Mouse (Mus musculus): ENCODE data around the gene Ncbp2.

The Ncbp2 gene

DNA sequence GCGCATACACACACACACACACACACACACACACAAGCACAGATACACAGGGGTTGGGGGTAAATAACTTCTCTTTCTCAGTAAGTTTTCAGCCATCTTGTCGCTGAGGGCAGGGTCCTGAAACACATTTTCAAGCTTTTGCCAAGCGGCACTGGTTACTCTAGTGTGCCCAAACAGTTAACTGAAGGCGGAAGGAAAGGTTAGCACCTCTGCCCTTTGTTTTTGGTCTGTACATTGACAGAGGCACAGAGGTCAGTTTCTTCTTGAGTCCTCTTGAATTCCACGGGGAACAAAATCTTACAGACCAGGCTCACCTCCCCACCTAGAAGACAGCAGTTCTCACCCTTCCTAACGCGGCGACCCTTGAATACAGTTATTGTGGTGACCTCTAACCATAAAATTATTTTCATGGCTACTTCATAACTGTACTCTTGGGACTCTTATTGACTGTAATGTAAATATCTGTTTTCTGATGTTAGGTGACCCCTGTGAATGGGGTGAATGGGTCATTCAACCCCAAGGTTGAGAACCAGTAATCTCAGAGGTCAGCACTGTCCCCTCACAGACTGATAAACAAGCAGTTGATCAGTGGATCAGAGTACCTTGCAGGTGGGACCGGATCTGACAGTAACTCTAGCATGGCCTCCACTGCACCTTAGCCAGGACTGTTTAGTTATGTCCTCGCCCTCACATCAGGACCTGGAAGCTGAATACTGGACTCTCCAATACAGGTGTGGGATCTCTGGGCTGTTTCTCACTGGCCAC is 60.4 kb downstream of the Ncbp2 start:
- Histone ChIP-seq H3K36me3 (ENCODE audit: insufficient read depth, low read length) (peaks cover 6% of the 10 kb centered on the region; the same call in 1 of the 2 replicates), H3K4me3 (replicated peaks; ENCODE audit: low read length) (no peak overlapping the region), H3K9me3 (ENCODE audit: low read length) (no peaks in the 10 kb centered on the region), H3K27me3 (ENCODE audit: insufficient read depth, low read length) (no peaks in the 10 kb centered on the region; the same call in 1 of the 2 replicates), H3K4me1 (replicated peaks; ENCODE audit: low read depth, low read length) (peaks cover 7% of the 10 kb centered on the region; the same call in 1 of the 2 replicates)
- TF ChIP-seq CTCF (conservative IDR thresholded peaks at IDR 0.05; ENCODE audit: low read length), result no peak
- TF ChIP-seq POU5F1 (IDR thresholded peaks at IDR 0.05; ENCODE audit: borderline replicate concordance, low read length), result no peak
- TF ChIP-seq NANOG (IDR thresholded peaks at IDR 0.05; ENCODE audit: borderline replicate concordance, low read length), result no peak

DNA sequence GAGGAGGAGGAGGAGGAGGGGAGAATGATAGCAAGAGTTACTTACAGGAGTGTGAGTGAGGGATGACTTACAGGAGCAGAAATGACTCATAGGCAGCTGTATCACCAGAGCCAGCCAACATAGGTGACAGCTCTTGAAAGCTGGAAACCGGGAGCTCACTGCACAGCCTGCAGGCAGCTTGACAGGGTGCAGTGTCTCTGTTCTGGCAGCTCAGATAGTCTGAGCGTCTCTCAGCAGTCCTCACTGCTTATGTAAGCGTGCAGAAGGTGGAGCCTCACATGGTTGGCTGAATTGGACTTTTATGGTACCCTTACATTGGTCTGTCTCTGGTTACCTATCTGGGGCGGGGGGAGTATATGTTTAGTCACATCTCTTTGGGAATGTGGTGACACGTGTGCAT is 61.6 kb downstream of the Ncbp2 start:
- Histone ChIP-seq H3K4me1 (replicated peaks; ENCODE audit: low read depth, low read length) (peaks cover 6% of the 10 kb centered on the region; the same call in 1 of the 2 replicates), H3K9me3 (ENCODE audit: low read length) (no peaks in the 10 kb centered on the region), H3K4me3 (replicated peaks; ENCODE audit: low read length) (no peak overlapping the region), H3K27me3 (ENCODE audit: insufficient read depth, low read length) (no peaks in the 10 kb centered on the region; the same call in 1 of the 2 replicates), H3K36me3 (ENCODE audit: insufficient read depth, low read length) (peaks cover 10% of the 10 kb centered on the region; the same call in 1 of the 2 replicates)
- no peak for TF ChIP-seq NANOG (IDR thresholded peaks at IDR 0.05; ENCODE audit: borderline replicate concordance, low read length)
- TF ChIP-seq POU5F1 (IDR thresholded peaks at IDR 0.05; ENCODE audit: borderline replicate concordance, low read length), result no peak
- TF ChIP-seq CTCF (conservative IDR thresholded peaks at IDR 0.05; ENCODE audit: low read length), result no peak

DNA sequence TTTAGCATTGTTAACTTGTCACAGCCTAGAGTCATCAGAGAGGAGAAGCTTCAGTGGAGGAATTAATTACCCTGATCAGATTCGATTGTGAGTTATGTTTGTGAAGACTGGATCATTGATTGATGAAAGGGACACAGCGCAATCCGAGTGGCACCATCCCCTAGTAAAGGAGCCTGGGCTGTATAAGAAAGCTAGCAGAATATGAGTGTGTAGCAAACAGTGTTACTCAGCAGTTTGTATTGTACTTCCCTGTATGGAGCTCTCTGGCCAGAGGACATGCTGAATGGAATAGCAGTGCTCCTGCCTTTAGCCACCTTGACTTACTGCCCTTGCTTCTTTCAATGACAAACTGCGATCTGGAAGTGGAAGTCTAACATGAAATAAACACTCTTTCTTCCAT is 62.0 kb downstream of the Ncbp2 start:
- TF ChIP-seq CTCF (conservative IDR thresholded peaks at IDR 0.05; ENCODE audit: low read length) (no peak), POU5F1 (IDR thresholded peaks at IDR 0.05; ENCODE audit: borderline replicate concordance, low read length) (no peak), NANOG (IDR thresholded peaks at IDR 0.05; ENCODE audit: borderline replicate concordance, low read length) (no peak)
- Histone ChIP-seq H3K36me3 (ENCODE audit: insufficient read depth, low read length) (peaks cover 10% of the 10 kb centered on the region; the same call in 1 of the 2 replicates), H3K9me3 (ENCODE audit: low read length) (no peaks in the 10 kb centered on the region), H3K4me1 (replicated peaks; ENCODE audit: low read depth, low read length) (peaks cover 5% of the 10 kb centered on the region; the same call in 1 of the 2 replicates), H3K27me3 (ENCODE audit: insufficient read depth, low read length) (no peaks in the 10 kb centered on the region; the same call in 1 of the 2 replicates), H3K4me3 (replicated peaks; ENCODE audit: low read length) (no peak overlapping the region)

All from E14TG2a.4 (cell line).